Mouse (Mus musculus) liver, adult (tissue): Measurements from ENCODE around the gene Sh2b2.

Experiments used
- GATA4 ChIP-seq: IDR thresholded peaks from 2 replicates; pipeline ENCODE4 v1.6.1; 2014; ENCODE audit warnings: mild to moderate bottlenecking, low read length; ENCODE audit not compliant: insufficient replicate concordance

Sh2b2 gene

DNA sequence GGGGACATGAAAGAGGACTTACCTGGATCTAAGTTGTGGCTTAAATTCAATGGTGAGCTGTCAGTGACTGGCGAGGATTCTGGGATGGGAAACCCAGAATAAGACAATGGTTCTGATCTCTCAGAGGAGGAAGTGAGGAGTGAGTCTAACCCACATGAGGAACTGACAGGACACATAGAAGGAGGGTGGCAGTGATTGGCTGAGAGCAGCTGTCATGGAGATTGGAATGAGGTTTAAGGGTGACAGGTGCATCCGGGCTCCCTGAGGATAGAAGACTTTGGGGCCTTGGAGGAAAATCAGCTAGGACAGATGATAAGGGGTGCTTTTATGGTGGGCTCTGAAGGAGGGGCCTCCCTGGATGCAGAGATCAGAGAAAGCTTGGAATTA is at the start of gene Sh2b2:
Gene Sh2b2 (minus strand): TSS at position 105 of the 387 bp plus-strand sequence.
- no peak for TF ChIP-seq GATA4

DNA sequence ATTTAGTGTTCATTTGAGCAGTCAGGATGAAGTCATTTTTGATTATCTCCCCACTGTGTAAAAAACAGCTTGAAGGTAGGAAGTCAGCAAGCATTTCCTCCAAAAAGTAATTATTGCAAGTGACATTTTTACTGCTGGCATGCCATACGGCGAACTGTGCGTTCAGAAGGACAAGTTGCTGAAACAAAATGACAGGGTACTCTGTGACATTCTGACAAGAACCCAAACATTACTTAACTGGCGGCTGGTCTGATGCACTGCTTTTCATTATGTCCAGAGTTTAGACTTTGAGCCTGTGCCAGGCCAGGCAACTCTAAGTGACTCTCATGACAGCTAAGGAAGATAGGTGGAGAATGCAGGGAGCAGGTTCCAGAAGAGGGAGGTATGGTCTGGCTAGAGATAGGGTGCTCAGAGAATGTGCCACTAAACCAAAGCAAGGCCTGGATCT is 46.6 kb upstream of the Sh2b2 start:
- TF ChIP-seq GATA4: no peak

DNA sequence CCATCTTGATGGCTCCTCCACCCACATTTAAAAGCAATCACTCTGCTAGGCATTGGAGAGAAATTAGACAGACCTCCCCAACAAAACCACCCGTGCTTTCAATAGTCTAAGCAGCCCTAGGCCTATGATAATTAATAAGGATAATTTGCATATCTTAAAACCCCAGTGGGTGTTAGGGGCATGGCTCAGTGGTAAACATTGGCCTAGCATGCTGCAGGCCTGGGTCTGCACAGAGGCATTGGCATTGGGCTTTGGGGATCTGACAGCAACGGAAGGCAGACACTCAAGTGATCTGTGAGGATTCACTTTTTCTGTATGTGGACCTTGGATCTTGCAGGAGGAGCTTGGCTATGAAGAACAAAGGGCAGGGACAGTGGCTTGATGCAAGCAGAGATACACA is 46.0 kb upstream of the Sh2b2 start:
- no peak for TF ChIP-seq GATA4

DNA sequence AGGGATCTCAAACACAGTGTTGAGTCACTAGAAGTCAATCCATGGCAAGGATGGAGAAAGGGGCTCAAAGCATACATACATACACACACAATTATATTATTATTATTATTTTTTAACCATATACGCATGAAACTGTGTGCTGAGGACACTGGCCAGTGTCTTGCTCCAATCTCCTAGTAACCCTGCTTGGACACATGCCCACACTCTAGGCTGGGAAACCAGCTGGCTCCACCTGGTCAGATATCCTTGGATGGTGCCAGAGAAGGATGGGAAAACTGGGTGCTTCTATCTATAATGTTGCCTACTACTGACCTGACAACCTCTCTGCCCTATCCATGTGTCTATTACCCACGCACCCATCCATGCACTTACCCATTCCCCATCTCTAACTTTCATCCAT is 45.2 kb upstream of the Sh2b2 start:
- no peak for TF ChIP-seq GATA4

DNA sequence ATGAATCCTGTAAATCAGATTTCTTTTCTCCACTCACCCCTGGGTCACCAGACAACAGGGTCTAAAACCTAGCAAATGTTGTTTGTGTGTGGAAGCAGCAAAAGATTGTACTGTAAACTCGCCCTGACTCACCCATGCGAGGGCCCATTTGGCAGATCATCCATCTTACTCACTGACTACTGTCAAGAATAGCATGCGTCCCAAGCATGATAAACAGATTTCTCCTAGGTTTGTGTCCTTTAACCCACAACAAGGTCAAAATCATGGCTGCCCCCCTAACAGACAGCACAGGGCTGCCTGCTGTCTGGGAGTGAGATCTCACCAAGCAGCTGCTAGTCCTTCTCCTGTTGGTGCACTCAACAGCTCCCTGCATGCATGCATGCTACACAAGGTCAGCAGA is 43.4 kb upstream of the Sh2b2 start:
- TF ChIP-seq GATA4: no peak

DNA sequence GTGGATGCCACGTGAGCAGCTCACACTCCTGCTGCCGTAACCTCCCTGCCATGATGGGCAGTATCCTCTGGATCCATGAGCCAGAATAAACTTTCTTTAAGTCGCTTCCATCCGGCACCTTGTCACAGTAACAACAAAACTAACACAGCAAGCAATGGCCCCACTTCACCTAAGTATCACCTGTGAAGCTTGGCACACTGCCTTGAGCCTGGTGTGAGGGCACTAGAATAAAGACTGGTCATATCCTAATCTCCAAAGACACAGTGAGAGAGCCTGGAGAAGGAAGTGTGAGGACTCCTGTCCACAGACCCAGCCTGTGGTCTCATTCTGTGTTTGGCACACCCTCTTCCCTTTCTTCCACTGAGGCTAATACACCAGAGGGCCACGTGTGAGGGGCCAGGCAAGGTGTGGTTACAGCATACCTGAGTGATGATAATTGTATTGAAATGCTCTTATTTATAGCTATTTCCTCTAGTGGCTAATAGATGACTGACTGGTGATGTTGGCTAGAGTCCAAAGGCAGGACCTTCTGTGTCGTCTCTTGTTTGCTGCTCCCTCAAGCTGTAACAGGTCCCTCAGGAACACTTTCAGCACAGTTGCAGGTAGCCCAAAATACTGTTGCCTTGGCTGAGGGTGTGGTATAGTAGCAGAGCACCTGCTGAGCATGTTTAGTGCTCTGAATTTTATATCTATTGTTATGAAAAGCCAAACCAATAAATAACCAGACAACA is 42.2 kb upstream of the Sh2b2 start:
- TF ChIP-seq GATA4: no peak

DNA sequence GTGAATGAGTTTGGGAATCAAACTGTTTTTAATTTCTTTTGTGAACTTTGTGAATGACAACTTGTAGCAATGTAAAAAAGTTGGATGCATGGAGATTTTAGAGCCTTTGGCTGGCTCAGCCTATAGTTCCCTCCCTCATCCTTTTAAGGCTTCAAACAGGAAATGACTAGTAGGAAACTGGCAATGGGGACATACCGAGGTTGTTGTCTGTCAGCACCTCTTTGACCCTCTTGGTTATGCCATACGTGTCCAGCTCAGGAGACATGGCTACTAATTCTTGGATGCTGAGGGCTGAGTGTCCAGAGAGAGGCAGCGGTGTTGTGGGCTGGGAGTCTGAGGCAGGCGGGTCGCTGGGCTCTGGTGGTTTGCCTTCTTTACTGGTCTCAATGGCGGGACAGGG is 40.2 kb upstream of the Sh2b2 start:
- no peak for TF ChIP-seq GATA4

DNA sequence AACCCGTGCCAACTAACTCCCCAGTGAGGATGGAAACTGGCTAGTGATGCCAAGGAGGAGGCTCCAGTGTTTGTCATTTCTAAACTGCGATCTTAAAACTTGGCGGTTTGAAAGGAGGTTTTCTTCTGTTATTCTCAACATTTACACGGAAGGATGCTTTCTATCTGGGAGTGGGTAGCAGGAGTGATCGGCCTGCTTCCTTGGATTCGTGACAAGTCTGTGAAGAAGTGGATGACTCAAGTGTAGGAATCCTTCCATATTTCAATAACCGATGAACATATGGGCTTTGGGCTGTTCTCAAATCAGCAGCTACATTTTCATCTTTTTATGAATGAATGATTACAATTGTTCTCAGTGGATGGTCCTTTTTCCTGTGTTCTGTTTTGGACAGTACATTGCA is 38.8 kb upstream of the Sh2b2 start:
- TF ChIP-seq GATA4: no peak

DNA sequence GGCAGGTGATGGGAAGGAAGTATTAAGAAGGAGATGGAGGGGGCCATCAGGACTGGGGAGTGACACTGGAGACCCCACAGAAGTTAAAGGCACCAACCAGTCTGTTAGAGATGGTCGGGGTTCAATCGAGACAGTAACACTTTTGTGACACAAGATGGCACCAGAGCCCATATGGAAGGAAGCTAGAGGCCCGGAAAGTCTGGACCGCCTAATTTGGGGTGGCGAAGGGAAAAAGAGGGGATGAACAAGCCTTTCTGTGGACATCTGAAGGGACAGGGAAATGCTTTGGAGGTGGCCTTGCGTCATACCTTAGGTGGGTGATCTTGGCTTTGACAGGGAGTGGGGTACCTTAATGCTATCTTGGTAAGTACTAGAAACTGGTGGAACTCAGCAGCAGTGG is 35.0 kb upstream of the Sh2b2 start:
- TF ChIP-seq GATA4: no peak

DNA sequence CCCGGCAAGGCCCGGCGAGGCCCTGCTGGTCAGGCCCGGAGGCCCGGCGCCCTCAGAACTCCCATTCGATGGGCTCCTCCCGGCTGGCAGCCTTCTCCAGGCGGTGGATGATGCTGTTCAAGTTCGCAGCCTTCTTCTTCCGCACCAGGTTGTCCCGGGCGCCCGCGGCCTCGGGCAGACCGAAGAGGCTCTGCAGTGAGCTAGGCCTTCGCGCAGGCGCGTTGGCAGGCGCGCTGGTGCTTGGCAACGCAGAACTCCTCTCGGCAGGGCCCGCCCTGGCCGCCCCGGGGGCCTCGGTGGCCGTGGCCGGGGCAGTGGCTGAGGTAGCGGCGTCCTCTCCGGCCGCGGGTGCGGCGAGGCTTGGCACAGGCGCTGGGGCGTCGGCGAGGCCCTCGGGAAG is 28.4 kb upstream of the Sh2b2 start:
- no peak for TF ChIP-seq GATA4

DNA sequence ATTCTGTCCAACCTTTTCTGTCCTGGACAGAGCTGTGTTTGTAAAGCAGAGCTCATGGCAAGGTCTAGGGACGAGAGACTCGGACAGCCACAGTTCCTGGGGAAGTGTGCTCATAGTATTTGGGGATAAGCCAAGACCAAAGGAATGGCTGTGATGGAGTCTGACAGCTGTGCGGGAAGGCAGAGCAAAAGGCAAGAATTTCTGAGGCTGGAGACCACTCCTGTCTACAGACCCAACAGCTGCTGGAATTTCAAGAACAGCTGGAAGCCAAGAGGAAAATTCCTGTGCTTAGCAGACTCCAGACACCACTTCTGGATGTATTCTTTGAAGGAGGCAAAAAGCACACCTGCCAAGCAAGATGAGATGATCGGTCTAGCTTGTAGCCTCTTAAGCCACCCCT is 23.6 kb upstream of the Sh2b2 start:
- TF ChIP-seq GATA4: no peak

DNA sequence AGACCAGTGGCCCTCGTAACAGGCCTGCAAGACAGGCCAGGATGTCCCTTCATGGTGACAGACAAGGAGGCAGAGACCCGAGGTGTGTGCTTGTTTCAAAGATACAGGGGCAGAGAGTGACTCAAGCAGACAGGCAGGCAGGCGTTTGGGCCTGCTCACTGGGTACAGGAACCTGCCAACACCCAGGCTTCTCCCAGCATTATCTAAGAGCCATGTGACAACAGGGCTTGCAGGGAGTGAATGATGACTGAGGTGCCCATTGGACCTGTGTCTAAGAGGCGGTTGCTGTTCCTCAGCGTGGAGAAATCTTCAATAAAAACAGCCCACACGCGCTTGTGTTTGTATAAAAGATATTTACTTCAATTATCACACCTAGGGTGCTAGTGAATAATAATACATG is 19.7 kb upstream of the Sh2b2 start:
- TF ChIP-seq GATA4: no peak

DNA sequence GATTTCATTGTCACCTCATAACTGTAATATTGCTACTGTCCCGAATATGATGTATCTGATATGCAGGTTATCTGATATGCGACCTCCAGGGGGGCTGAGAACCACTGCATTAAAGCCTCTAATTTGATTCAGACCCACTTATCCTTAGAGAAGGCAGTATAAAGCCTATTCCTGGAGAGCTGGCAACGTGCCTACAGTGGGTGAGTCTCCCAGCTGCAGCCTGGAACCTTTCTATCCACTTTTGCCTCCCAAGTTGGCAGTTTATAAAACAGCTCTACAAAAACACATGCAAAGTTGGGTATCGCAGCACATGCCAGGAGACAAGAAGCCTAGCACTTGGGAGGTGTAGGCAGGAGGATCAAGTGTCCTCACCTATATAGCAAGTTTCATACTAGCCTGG is 17.0 kb upstream of the Sh2b2 start:
- TF ChIP-seq GATA4: no peak

DNA sequence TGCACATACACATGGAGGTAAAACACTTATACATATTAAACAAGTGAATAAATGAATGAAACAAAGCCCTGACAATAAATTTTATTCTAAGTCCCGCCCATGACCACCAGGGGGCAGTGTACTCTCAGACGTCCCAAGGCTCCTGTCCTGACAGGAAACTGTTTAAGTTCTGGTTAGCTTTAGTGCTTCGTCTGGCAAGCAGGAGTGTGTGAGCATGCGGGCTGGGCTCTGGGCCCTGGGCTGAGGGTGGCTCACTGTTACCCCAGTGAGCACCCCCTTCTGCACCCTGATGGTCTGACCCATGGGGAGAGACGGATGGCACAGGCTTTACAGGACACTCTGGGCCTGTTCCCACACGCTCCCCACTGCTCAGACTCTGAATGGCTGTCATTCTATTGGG is 12.6 kb upstream of the Sh2b2 start:
- TF ChIP-seq GATA4: no peak

DNA sequence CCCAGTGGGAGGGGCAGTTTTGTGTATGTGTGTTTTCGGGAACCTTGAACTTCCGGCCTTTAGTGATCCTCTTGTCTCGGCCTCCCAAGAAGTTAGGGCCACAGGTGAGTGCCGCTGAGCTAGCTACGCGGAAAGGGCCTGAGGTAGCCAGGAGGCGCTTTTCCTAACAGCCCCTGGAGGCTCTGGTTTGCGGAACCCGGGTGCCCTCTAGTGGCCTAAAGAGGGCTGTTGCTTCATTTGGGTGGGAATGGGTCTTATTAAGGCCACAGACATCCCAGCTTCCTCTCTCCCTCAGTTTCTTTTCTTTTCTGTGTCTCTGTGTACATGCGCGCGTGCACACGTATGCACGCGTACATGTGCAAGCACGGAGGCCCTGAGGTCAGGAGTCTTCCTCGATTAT is 6.5 kb upstream of the Sh2b2 start:
- no peak for TF ChIP-seq GATA4

DNA sequence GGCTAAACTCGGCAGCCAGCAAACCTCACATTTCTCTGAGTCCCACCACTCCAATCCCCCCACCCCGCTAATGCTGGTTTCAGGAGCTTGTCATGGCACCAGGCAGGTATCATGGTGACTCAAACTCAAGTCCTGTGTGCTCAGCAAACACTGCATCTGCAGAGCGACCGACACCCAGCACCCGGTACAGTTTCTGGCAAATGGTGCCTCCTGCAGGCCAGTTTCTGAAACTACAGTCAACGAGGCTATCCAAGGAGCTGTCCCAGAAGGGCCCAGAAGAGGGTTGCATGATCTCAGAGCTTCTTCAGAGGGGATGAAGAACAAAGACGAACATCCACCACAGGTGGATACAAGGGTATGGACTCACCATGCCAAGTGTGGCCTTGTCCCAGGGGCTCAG is 4.6 kb upstream of the Sh2b2 start:
- TF ChIP-seq GATA4: no peak

DNA sequence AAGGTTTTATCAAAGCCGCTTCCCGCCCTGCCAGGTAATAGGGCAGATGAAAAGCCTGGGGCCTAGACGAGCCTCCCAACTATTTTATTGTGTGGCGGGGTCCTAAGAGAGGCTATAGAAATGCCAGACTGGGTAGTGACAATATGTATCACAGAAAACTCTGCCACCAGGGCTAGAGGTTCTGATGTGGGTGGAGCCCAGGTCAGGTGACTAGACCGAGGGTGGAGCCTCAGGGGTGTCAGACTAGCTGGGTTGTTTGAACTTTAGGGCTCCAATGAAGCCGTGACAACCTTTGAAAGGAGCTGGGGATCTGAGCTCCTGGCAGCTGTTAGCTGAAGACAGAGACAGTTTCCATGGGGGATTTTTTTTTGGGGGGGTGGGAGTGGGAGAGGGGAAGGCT is 2.1 kb upstream of the Sh2b2 start:
- TF ChIP-seq GATA4: no peak
